24 mouse cellular contexts compared by ENCODE assay signal in genomic region chr3:138843180-138843579, GRCm38 (mm10).
A peak's percentile ranks its signal among the peaks of the same experiment; 100 is the strongest.
DNase-seq lines count a peak whose midpoint lies in the region; ATAC-seq and TF ChIP-seq lines count a peak whose summit lies in the region.
"Had no signal": no experiment of that assay in that cellular context is flagged by ENCODE, and none has a peak within 500 bp of the region (broad histone marks: within the 10 kb centered on the region; RNA-seq: fewer than 3 reads in every experiment).

No protein-coding gene starts in this region.

- no peak for TF ChIP-seq CTCF in hindbrain, postnatal 0 days (IDR thresholded peaks at IDR 0.05; ENCODE audit: low read depth)

- H3K4me3 ChIP-seq in hindbrain, embryonic 11.5 days (ENCODE audit: low read depth, low read length), result no peak overlapping the region
- no peak overlapping the region for H3K4me3 ChIP-seq in hindbrain, postnatal 0 days (ENCODE audit: low read length)
- H3K4me3 ChIP-seq in lung, embryonic 15.5 days, result no peak overlapping the region
- no peak overlapping the region for H3K4me3 ChIP-seq in forebrain, embryonic 11.5 days (ENCODE audit: low read depth, low read length)
- H3K4me3 ChIP-seq: erythroblast, embryonic 14.5 days; forebrain, embryonic 13.5 days; gastrocnemius, adult 2 months; hindbrain, embryonic 10.5 days; neural tube, embryonic 15.5 days; stomach, embryonic 15.5 days had no signal

- no peaks in the 10 kb centered on the region for H3K36me3 ChIP-seq in hindbrain, embryonic 11.5 days (ENCODE audit: control insufficient read depth, insufficient read depth, low read length)
- no peaks in the 10 kb centered on the region for H3K36me3 ChIP-seq in hindbrain, postnatal 0 days (ENCODE audit: insufficient read depth, low read length)
- H3K36me3 ChIP-seq in lung, embryonic 15.5 days, result no peaks in the 10 kb centered on the region
- H3K36me3 ChIP-seq in forebrain, embryonic 11.5 days (ENCODE audit: control insufficient read depth, insufficient read depth, low read length), result no peaks in the 10 kb centered on the region
- H3K36me3 ChIP-seq: hindbrain, embryonic 10.5 days; neural tube, embryonic 15.5 days; stomach, embryonic 15.5 days had no signal

- no peak overlapping the region for H3K27ac ChIP-seq in hindbrain, embryonic 11.5 days (ENCODE audit: low read depth, low read length)
- no peak overlapping the region for H3K27ac ChIP-seq in hindbrain, postnatal 0 days
- H3K27ac ChIP-seq in lung, embryonic 15.5 days, result no peak overlapping the region
- no peak overlapping the region for H3K27ac ChIP-seq in forebrain, embryonic 11.5 days (ENCODE audit: low read depth, low read length)
- H3K27ac ChIP-seq: forebrain, embryonic 13.5 days; gastrocnemius, adult 2 months; hindbrain, embryonic 10.5 days; liver, embryonic 14.5 days; neural tube, embryonic 15.5 days; stomach, embryonic 15.5 days had no signal

- H3K4me1 ChIP-seq in hindbrain, embryonic 11.5 days (replicated peaks; ENCODE audit: control insufficient read depth, insufficient read depth, low read length), result peaks cover 2% of the 10 kb centered on the region; the same call in 1 of the 2 replicates
- H3K4me1 ChIP-seq in hindbrain, postnatal 0 days (ENCODE audit: insufficient read depth, low read length), result peaks cover 17% of the 10 kb centered on the region
- H3K4me1 ChIP-seq in lung, embryonic 15.5 days, result peaks cover 13% of the 10 kb centered on the region; the same call in 1 of the 2 replicates
- H3K4me1 ChIP-seq in forebrain, embryonic 11.5 days (replicated peaks; ENCODE audit: control insufficient read depth, insufficient read depth, low read length), result no peaks in the 10 kb centered on the region
- H3K4me1 ChIP-seq: stomach, embryonic 15.5 days had no signal

- ATAC-seq in hindbrain, embryonic 11.5 days (ENCODE audit: low FRiP score), result 0 out of 2 replicates have a peak, but pooled peaks have one; percentile 10
- no peak for ATAC-seq in hindbrain, postnatal 0 days
- peak; percentile 45; the same call in 1 of the 2 replicates for ATAC-seq in lung, embryonic 15.5 days (ENCODE audit: borderline replicate concordance, extremely low read depth, low FRiP score, low TSS enrichment)
- ATAC-seq in forebrain, embryonic 11.5 days (replicated peaks; ENCODE audit: low FRiP score), result no peak
- ATAC-seq: forebrain, embryonic 13.5 days; Patski had no signal

- no peak overlapping the region for H3K4me2 ChIP-seq in hindbrain, embryonic 11.5 days (replicated peaks; ENCODE audit: low read depth, low read length)
- H3K4me2 ChIP-seq in hindbrain, postnatal 0 days (ENCODE audit: low read depth, low read length), result no peak overlapping the region
- no peak overlapping the region for H3K4me2 ChIP-seq in lung, embryonic 15.5 days
- no peak overlapping the region for H3K4me2 ChIP-seq in forebrain, embryonic 11.5 days (ENCODE audit: low read depth, low read length, severe bottlenecking)
- H3K4me2 ChIP-seq: forebrain, embryonic 13.5 days; neural tube, embryonic 15.5 days; stomach, embryonic 15.5 days had no signal

- H3K27me3 ChIP-seq in hindbrain, embryonic 11.5 days (ENCODE audit: control insufficient read depth, insufficient read depth, low read length), result no peaks in the 10 kb centered on the region
- no peaks in the 10 kb centered on the region for H3K27me3 ChIP-seq in hindbrain, postnatal 0 days (ENCODE audit: insufficient read depth, low read length)
- no peaks in the 10 kb centered on the region for H3K27me3 ChIP-seq in lung, embryonic 15.5 days
- H3K27me3 ChIP-seq in forebrain, embryonic 11.5 days (ENCODE audit: control insufficient read depth, insufficient read depth, low read length), result no peaks in the 10 kb centered on the region
- H3K27me3 ChIP-seq: forebrain, embryonic 13.5 days; neural tube, embryonic 15.5 days; Patski; stomach, embryonic 15.5 days had no signal

- WGBS in hindbrain, embryonic 11.5 days, result 74% methylated on average over 2 of the region's 2 CpGs
- WGBS in hindbrain, postnatal 0 days, result 68% methylated on average over 2 of the region's 2 CpGs
- 62% methylated on average over 2 of the region's 2 CpGs for WGBS in lung, embryonic 15.5 days
- 81% methylated on average over 2 of the region's 2 CpGs for WGBS in forebrain, embryonic 11.5 days

- DNase-seq in hindbrain, embryonic 11.5 days (ENCODE audit: low spot score), result no peak
- no peak for DNase-seq in hindbrain, postnatal 0 days (ENCODE audit: low spot score)
- peak; percentile 10 for DNase-seq in adipocyte (ENCODE audit: low spot score)
- peak; percentile 51 for DNase-seq in lung, postnatal 25 days (ENCODE audit: low spot score)
- DNase-seq in gastrocnemius, postnatal 10 days, result no peak
- no peak for DNase-seq in forebrain, embryonic 11.5 days (ENCODE audit: low spot score)
- DNase-seq: adrenal gland, postnatal 14 days; cerebellum, adult 11-12 months; cerebellum, postnatal 10 days; gastrocnemius, adult 2 months; heart, postnatal 14 days; kidney, adult 11 months; layer of hippocampus, postnatal 36 days; liver; midbrain, embryonic 14.5 days; right cerebral cortex, postnatal 25 days had no signal

- H3K9me3 ChIP-seq in hindbrain, embryonic 11.5 days (ENCODE audit: control insufficient read depth, low read length), result no peaks in the 10 kb centered on the region
- no peaks in the 10 kb centered on the region for H3K9me3 ChIP-seq in hindbrain, postnatal 0 days (ENCODE audit: low read length)
- H3K9me3 ChIP-seq in lung, embryonic 15.5 days, result no peaks in the 10 kb centered on the region
- no peaks in the 10 kb centered on the region for H3K9me3 ChIP-seq in forebrain, embryonic 11.5 days (ENCODE audit: control insufficient read depth, low read length)
- H3K9me3 ChIP-seq: forebrain, embryonic 13.5 days; hindbrain, embryonic 10.5 days; neural tube, embryonic 15.5 days; stomach, embryonic 15.5 days had no signal

- H3K9ac ChIP-seq in hindbrain, embryonic 11.5 days (ENCODE audit: low read depth, low read length), result no peak overlapping the region
- H3K9ac ChIP-seq in hindbrain, postnatal 0 days (replicated peaks; ENCODE audit: low read length), result no peak overlapping the region
- H3K9ac ChIP-seq in lung, embryonic 15.5 days, result no peak overlapping the region
- H3K9ac ChIP-seq in forebrain, embryonic 11.5 days (ENCODE audit: low read length), result no peak overlapping the region
- H3K9ac ChIP-seq: forebrain, embryonic 13.5 days; liver, embryonic 14.5 days; neural tube, embryonic 15.5 days; stomach, embryonic 15.5 days had no signal

Comparison
In these comparisons a context has a peak if more than half of its experiments do, and no peak if none do; other contexts are left out.
1. ATAC-seq: peak in hindbrain, embryonic 11.5 days (single experiment) and lung, embryonic 15.5 days (single experiment); none in hindbrain, postnatal 0 days (single experiment) and forebrain, embryonic 11.5 days (single experiment).
2. DNase-seq: peak in adipocyte (single experiment) and lung, postnatal 25 days (single experiment); none in hindbrain, embryonic 11.5 days (single experiment), hindbrain, postnatal 0 days (single experiment), gastrocnemius, postnatal 10 days (single experiment) and forebrain, embryonic 11.5 days (single experiment).